Mouse (Mus musculus) monocyte, adult 2 months (primary cell): ENCODE data around the gene Hmga1b.
"Not testable (repeated sequence)": the region's sequence is repeated elsewhere in the genome, so short reads cannot be mapped to it uniquely, and the experiment has no call there.

Experiments used
- DNase-seq, 2 experiments: peaks; one replicate each; pipeline ENCODE4 v3.0.0; 2022; ENCODE audit warnings: low spot score in 2 of 2, low read depth in 1 of 2

Gene Hmga1b

GRCm38 (mm10) chr11:120731858-120732680 is 30.5 kb upstream of the Hmga1b start, which contains the start of gene Cbr2:
TSS of gene Cbr2 (minus strand) at chr11:120732114.
- DNase-seq, result no peak

GRCm38 (mm10) chr11:120733521-120733920 is 29.1 kb upstream of the Hmga1b start:
- DNase-seq, result no peak

- DNase-seq, result no peak
Measured at GRCm38 (mm10) chr11:120736424-120736823, 26.2 kb upstream of the Hmga1b start.

- no peak for DNase-seq
Measured at GRCm38 (mm10) chr11:120740981-120741380, 21.6 kb upstream of the Hmga1b start.

GRCm38 (mm10) chr11:120744121-120744701 is 18.4 kb upstream of the Hmga1b start:
- DNase-seq, result no peak

- no peak for DNase-seq
Measured at GRCm38 (mm10) chr11:120747974-120748373, 14.6 kb upstream of the Hmga1b start.

- DNase-seq, result peak in 1 of 2 experiments; percentile 46
Measured at GRCm38 (mm10) chr11:120749430-120749829, 13.2 kb upstream of the Hmga1b start.

- DNase-seq, result no peak
Measured at GRCm38 (mm10) chr11:120751606-120752005, 11.0 kb upstream of the Hmga1b start.

GRCm38 (mm10) chr11:120760236-120760635 is 2.4 kb upstream of the Hmga1b start:
- DNase-seq, result no peak

GRCm38 (mm10) chr11:120761811-120762671 is 553 bp upstream of the Hmga1b start:
- DNase-seq, result no peak

GRCm38 (mm10) chr11:120763121-120763999 is 766 bp downstream of the Hmga1b start:
- DNase-seq, result not testable (repeated sequence)

GRCm38 (mm10) chr11:120767023-120767422 is 4.4 kb downstream of the Hmga1b start:
- DNase-seq, result not testable (repeated sequence)

GRCm38 (mm10) chr11:120768206-120768605 is 5.6 kb downstream of the Hmga1b start:
- no peak for DNase-seq

GRCm38 (mm10) chr11:120772749-120773148 is 10.2 kb downstream of the Hmga1b start:
- DNase-seq, result no peak

- no peak for DNase-seq
Measured at GRCm38 (mm10) chr11:120773463-120774190, 11.0 kb downstream of the Hmga1b start.

- peak; percentile 85 to 94 for DNase-seq
Measured at GRCm38 (mm10) chr11:120775774-120776469, 13.3 kb downstream of the Hmga1b start.

- DNase-seq, result no peak
Measured at GRCm38 (mm10) chr11:120777123-120777522, 14.5 kb downstream of the Hmga1b start.

- DNase-seq, result no peak
Measured at GRCm38 (mm10) chr11:120779876-120780275, 17.3 kb downstream of the Hmga1b start.

GRCm38 (mm10) chr11:120781361-120781760 is 18.8 kb downstream of the Hmga1b start:
- not testable (repeated sequence) for DNase-seq
